Mouse (Mus musculus) stomach, embryonic 15.5 days (tissue): ENCODE results near the gene Hmgn2. TPM values are rescaled to one million over a fixed set of nuclear protein-coding genes. Genes with fewer than 3 reads are reported as not detected.
"Not testable (repeated sequence)": the region's sequence is repeated elsewhere in the genome, so short reads cannot be mapped to it uniquely, and the experiment has no call there.

Source experiments
- ATAC-seq: fragments of 200-750 bp; cut with Nextera tagmentation; 2 replicates; pipeline ENCODE4 v1.8.0; 2017; ENCODE audit warnings: low read depth, moderate number of reproducible peaks, moderate TSS enrichment; ENCODE audit not compliant: insufficient read depth, low FRiP score
- H3K27ac ChIP-seq: fragments of 300-500 bp; sonication (generic); 2 replicates; pipeline ENCODE4 v1.5.1; 2015; ENCODE audit warnings: mild to moderate bottlenecking, inconsistent platforms
- H3K27me3 ChIP-seq: fragments of 300-500 bp; sonication (generic); replicated peaks from 2 replicates; pipeline ENCODE4 v1.6.1; 2015; ENCODE audit warnings: inconsistent platforms
- H3K36me3 ChIP-seq: fragments of 300-500 bp; sonication (generic); 2 replicates; pipeline ENCODE4 v1.6.1; 2015; ENCODE audit warnings: inconsistent platforms
- H3K4me1 ChIP-seq: fragments of 300-500 bp; sonication (generic); 2 replicates; pipeline ENCODE4 v1.6.1; 2015; ENCODE audit warnings: inconsistent platforms
- H3K4me2 ChIP-seq: fragments of 300-500 bp; sonication (generic); 2 replicates; pipeline ENCODE4 v1.6.1; 2015; ENCODE audit warnings: mild to moderate bottlenecking, inconsistent platforms
- H3K4me3 ChIP-seq: fragments of 300-500 bp; sonication (generic); replicated peaks from 2 replicates; pipeline ENCODE4 v1.5.1; 2015; ENCODE audit warnings: inconsistent platforms
- H3K9ac ChIP-seq: fragments of 300-500 bp; sonication (generic); 2 replicates; pipeline ENCODE4 v1.6.1; 2015; ENCODE audit warnings: inconsistent platforms
- H3K9me3 ChIP-seq: fragments of 300-500 bp; sonication (generic); 2 replicates; pipeline ENCODE4 v1.6.1; 2016; ENCODE audit warnings: inconsistent platforms
- WGBS: fragments of 180-500 bp; shearing (Covaris S2); methylation state at CpG from one replicate; pipeline ENCODE4 v1.1.7; 2015; 5-methylcytosine and 5-hydroxymethylcytosine counted together
- polyA plus RNA-seq: library from polyadenylated mRNA; unstranded; fragments of >200 nt; fragmentation: Nextera tagmentation; extraction: Ambion mirVana; gene quantifications from 2 replicates; pipeline ENCODE4 v1.2.1, GENCODE M21; 2015

Gene Hmgn2
- polyA plus RNA-seq, 1 experiment from 2014 or later = 1,858 TPM

- WGBS = 40% methylated on average over 3 of the region's 3 CpGs
- no peak for ATAC-seq
Observed at GRCm38 (mm10) chr4:133941576-133941975, 26.9 kb downstream of the Hmgn2 start.

DNA sequence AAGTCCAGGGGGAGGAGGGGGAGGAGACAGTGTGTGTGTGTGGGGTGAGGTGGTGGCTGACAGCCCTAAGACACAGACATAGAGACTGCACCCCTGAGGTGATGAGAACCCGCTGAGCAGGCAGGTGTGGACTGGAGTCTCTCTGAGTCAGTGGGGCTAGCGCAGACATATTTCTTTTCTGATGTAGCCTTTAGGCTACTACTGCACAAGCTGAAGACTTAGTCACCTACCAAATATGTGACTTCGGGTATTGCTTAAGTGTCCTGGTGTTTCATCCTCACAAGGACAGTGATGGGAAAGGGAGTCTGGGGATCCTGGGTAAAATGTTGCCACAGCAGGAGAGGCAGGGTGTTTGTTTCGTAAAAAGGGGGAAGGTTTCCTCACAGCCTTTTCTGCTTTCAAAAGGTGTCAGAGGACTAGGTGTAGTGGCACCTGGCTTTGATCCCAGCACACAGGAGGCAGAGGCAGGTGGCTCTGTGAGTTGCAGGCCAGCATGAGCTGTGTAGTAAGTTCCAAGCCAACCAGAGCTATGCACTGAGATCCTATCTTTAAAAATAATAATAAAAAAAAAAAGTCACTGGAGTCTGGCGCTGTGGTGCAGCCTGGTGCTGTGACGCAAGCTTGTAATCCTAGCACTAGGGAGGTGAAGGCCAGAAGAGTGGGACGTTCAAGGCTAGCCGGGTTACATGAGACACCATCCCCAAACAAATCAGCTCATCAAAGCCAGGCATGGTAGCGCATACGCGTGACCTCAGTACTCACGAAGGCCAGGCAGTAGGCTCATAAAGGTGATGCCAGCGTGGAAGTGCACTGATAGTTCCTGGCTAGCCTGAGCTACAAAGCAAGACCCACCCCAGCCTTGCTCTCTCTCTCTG, 27.8 kb downstream of the Hmgn2 start:
- no peak overlapping the region for H3K4me3 ChIP-seq
- H3K4me2 ChIP-seq = no peak overlapping the region
- H3K27me3 ChIP-seq = no peaks in the 10 kb centered on the region
- H3K4me1 ChIP-seq = no peaks in the 10 kb centered on the region
- no peak overlapping the region for H3K9ac ChIP-seq
- no peaks in the 10 kb centered on the region for H3K36me3 ChIP-seq
- no peaks in the 10 kb centered on the region for H3K9me3 ChIP-seq
- WGBS = 69% methylated on average over 13 of the region's 13 CpGs
- ATAC-seq = no peak
- H3K27ac ChIP-seq = no peak overlapping the region

More at GRCm38 (mm10) chr4:133941576-133941975, 26.9 kb downstream of the Hmgn2 start:
- Histone ChIP-seq H3K4me1 (no peaks in the 10 kb centered on the region), H3K4me2 (no peak overlapping the region), H3K27ac (no peak overlapping the region), H3K27me3 (no peaks in the 10 kb centered on the region), H3K9me3 (no peaks in the 10 kb centered on the region), H3K4me3 (no peak overlapping the region), H3K9ac (no peak overlapping the region), H3K36me3 (no peaks in the 10 kb centered on the region)

GRCm38 (mm10) chr4:133938077-133938476, 30.4 kb downstream of the Hmgn2 start:
- no peak for ATAC-seq
- H3K4me1 ChIP-seq = no peaks in the 10 kb centered on the region
- no peak overlapping the region for H3K27ac ChIP-seq
- H3K4me2 ChIP-seq = no peak overlapping the region
- no peaks in the 10 kb centered on the region for H3K36me3 ChIP-seq
- no peaks in the 10 kb centered on the region for H3K9me3 ChIP-seq
- WGBS = 37% methylated on average over 2 of the region's 2 CpGs
- H3K9ac ChIP-seq = no peak overlapping the region
- no peak overlapping the region for H3K4me3 ChIP-seq
- H3K27me3 ChIP-seq = no peaks in the 10 kb centered on the region

GRCm38 (mm10) chr4:133931785-133932184, 36.7 kb downstream of the Hmgn2 start:
- no peaks in the 10 kb centered on the region for H3K27me3 ChIP-seq
- 0 out of 2 replicates have a peak, but pooled peaks cover 7% of the 10 kb centered on the region for H3K4me1 ChIP-seq
- WGBS = 82% methylated on average over 3 of the region's 3 CpGs
- H3K27ac ChIP-seq = no peak overlapping the region
- ATAC-seq = no peak
- H3K36me3 ChIP-seq = no peaks in the 10 kb centered on the region
- no peak overlapping the region for H3K4me2 ChIP-seq
- H3K4me3 ChIP-seq = no peak overlapping the region
- no peaks in the 10 kb centered on the region for H3K9me3 ChIP-seq
- no peak overlapping the region for H3K9ac ChIP-seq

DNA sequence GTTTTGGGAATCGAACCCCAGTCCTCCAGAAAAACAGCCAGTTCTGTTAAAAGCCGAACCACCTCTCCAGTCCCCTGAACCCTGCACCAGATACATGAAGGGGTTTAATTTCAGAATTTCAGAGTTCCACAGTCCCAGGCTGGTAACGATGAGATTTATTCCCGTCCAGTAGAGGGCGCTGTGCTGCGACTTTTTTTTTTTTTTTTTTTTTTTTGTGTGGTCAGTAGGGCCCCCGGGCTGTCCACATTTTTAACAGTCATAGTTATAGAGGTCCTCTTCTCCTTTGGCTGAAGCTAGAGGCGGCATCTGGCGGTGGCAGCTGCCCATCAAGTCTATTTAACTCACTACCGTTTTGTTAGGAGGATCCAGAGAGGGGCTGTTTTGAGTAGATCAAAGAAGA, 37.1 kb downstream of the Hmgn2 start:
- H3K27ac ChIP-seq = no peak overlapping the region
- no peak overlapping the region for H3K4me3 ChIP-seq
- no peak overlapping the region for H3K4me2 ChIP-seq
- ATAC-seq = no peak
- no peaks in the 10 kb centered on the region for H3K9me3 ChIP-seq
- H3K9ac ChIP-seq = no peak overlapping the region
- WGBS = 19% methylated on average over 10 of the region's 10 CpGs
- H3K36me3 ChIP-seq = no peaks in the 10 kb centered on the region
- 0 out of 2 replicates have a peak, but pooled peaks cover 7% of the 10 kb centered on the region for H3K4me1 ChIP-seq
- no peaks in the 10 kb centered on the region for H3K27me3 ChIP-seq

GRCm38 (mm10) chr4:133929278-133929670, 39.2 kb downstream of the Hmgn2 start:
- H3K36me3 ChIP-seq = no peaks in the 10 kb centered on the region
- 11% methylated on average over 7 of the region's 7 CpGs for WGBS
- H3K9me3 ChIP-seq = no peaks in the 10 kb centered on the region
- H3K27ac ChIP-seq = 0 out of 2 replicates have a peak overlapping the region, but pooled peaks have one; percentile 6
- ATAC-seq = no peak; the same call in 1 of the 2 replicates
- 0 out of 2 replicates have a peak, but pooled peaks cover 7% of the 10 kb centered on the region for H3K4me1 ChIP-seq
- H3K27me3 ChIP-seq = no peaks in the 10 kb centered on the region
- H3K4me3 ChIP-seq = no peak overlapping the region
- no peak overlapping the region for H3K9ac ChIP-seq
- 0 out of 2 replicates have a peak overlapping the region, but pooled peaks have one; percentile 4 for H3K4me2 ChIP-seq

- no peaks in the 10 kb centered on the region for H3K9me3 ChIP-seq
- 34% methylated on average over 15 of the region's 15 CpGs for WGBS
- H3K27ac ChIP-seq = 0 out of 2 replicates have a peak overlapping the region, but pooled peaks have one; percentile 6
- H3K36me3 ChIP-seq = no peaks in the 10 kb centered on the region
- ATAC-seq = no peak; the same call in 1 of the 2 replicates
- H3K9ac ChIP-seq = no peak overlapping the region
- H3K4me1 ChIP-seq = 0 out of 2 replicates have a peak, but pooled peaks cover 7% of the 10 kb centered on the region
- H3K27me3 ChIP-seq = no peaks in the 10 kb centered on the region
- no peak overlapping the region for H3K4me3 ChIP-seq
- H3K4me2 ChIP-seq = 0 out of 2 replicates have a peak overlapping the region, but pooled peaks have one; percentile 4
Observed at GRCm38 (mm10) chr4:133928576-133929277, 39.7 kb downstream of the Hmgn2 start.

GRCm38 (mm10) chr4:133925204-133925603, 43.2 kb downstream of the Hmgn2 start:
- H3K27me3 ChIP-seq = no peaks in the 10 kb centered on the region
- 63% methylated on average over 4 of the region's 4 CpGs for WGBS
- no peak overlapping the region for H3K9ac ChIP-seq
- no peak for ATAC-seq
- H3K27ac ChIP-seq = no peak overlapping the region
- H3K4me1 ChIP-seq = 0 out of 2 replicates have a peak, but pooled peaks cover 7% of the 10 kb centered on the region
- no peaks in the 10 kb centered on the region for H3K9me3 ChIP-seq
- no peaks in the 10 kb centered on the region for H3K36me3 ChIP-seq
- H3K4me2 ChIP-seq = no peak overlapping the region
- no peak overlapping the region for H3K4me3 ChIP-seq

GRCm38 (mm10) chr4:133923743-133924142, 44.7 kb downstream of the Hmgn2 start:
- H3K9ac ChIP-seq = no peak overlapping the region
- H3K27me3 ChIP-seq = no peaks in the 10 kb centered on the region
- H3K4me3 ChIP-seq = no peak overlapping the region
- H3K9me3 ChIP-seq = no peaks in the 10 kb centered on the region
- 0 out of 2 replicates have a peak, but pooled peaks cover 4% of the 10 kb centered on the region for H3K4me1 ChIP-seq
- no peaks in the 10 kb centered on the region for H3K36me3 ChIP-seq
- no peak overlapping the region for H3K4me2 ChIP-seq
- ATAC-seq = no peak
- no peak overlapping the region for H3K27ac ChIP-seq
- WGBS = 89% methylated on average over 5 of the region's 5 CpGs

GRCm38 (mm10) chr4:133918093-133918825, 50.2 kb downstream of the Hmgn2 start:
- not testable (repeated sequence) for H3K4me2 ChIP-seq, H3K27ac ChIP-seq
- 90% methylated on average over 23 of the region's 23 CpGs for WGBS

More at GRCm38 (mm10) chr4:133918093-133918825, 50.2 kb downstream of the Hmgn2 start:
- ATAC-seq, H3K9ac ChIP-seq, H3K36me3 ChIP-seq, H3K4me3 ChIP-seq, H3K9me3 ChIP-seq, H3K27me3 ChIP-seq, H3K4me1 ChIP-seq: not testable (repeated sequence)
